Mouse (Mus musculus) left cerebral cortex, adult 8-10 months (tissue): Measurements from ENCODE around the gene Epsti1. TPM values are rescaled to one million over a fixed set of nuclear protein-coding genes. Genes with fewer than 3 reads are reported as not detected.
"Not testable (repeated sequence)": the region's sequence is repeated elsewhere in the genome, so short reads cannot be mapped to it uniquely, and the experiment has no call there.

Experiments
- DNase-seq, 2 experiments: peaks; one replicate each; pipeline ENCODE4 v3.0.0; 2022; ENCODE audit warnings: low spot score in 2 of 2
- total RNA-seq, 4 experiments: library from RNA; stranded (reverse); gene quantifications; 2 replicates each; pipeline ENCODE4 v1.2.4; 2022

The Epsti1 gene
- total RNA-seq, result 1 to 10 TPM in 1 of 4 experiments, under 1 TPM in 2, not detected in 1; 0.23 to 1.2 (median 0.59) TPM

DNA sequence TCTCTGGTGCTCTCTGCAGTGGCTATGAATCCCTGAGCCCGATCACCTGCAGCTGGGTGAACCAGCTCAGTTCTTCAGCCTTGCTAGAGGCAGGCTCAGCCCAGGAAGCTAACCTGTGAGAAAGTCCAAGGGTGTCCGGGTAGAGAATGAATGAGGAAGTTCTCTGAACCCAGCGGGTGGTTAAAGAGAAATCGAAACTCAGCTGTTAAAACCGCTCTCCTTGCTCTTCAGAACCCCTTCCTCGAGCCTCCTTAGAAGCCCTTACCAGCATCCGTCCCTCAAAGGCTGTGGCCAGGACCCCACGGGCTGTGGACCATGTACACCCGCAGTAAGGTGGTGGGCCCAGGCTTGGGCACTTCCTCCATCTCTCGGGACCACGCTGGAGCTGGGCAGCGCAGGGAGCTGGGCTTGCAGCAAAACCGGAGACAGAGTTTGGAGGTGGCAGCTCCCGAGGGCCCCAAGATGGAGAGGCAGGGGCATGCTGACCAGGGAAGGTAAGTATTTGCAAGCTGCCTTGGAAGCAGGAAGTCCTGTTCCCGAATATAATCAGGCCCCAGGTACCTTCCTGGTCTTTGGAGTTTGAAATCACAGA, at the start of gene Epsti1:
Gene Epsti1 (plus strand): TSS at position 69 of the 592 bp plus-strand sequence.
- no peak for DNase-seq

GRCm38 (mm10) chr14:77859894-77860293, 44.1 kb upstream of the Epsti1 start:
- DNase-seq, result no peak

- DNase-seq, result no peak
Observed at GRCm38 (mm10) chr14:77860841-77861560, 43.0 kb upstream of the Epsti1 start.

DNA sequence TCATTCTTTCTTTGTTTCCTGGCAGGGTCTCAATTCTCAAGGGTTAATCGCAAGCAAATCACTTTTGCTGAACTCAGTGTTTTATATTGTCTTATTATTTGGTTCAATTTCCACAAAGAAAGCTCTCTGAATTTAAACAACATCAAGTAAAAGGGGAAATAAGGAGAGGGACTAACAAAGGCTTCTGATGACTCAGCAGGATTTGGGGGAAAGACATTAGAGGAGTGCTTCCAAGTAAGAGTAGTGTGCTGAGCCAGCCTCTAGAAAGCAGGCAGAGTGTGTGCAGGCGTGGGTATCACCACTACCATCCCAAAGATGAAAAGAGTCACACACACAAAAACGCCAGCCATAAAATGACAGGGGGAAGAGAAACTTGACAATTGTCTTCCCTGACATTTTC, 40.0 kb upstream of the Epsti1 start:
- DNase-seq, result no peak

DNA sequence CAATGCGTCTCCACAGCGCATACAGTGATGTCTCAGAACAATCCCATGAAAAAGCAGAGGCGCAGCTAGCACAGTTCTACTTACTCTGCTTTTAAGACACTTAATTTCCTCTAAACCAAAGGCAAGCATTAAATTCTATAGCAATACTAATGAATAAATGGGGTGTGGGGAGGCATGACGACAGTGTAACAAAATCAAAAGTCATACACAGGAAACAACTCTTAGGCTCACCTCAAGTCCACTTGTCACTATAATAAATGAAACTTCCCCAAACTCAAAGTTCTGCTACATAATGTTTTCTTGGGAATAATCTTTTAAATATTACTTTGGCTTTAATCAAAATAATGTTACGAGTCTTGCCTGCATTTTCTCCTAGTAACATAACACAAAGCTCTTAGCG, 39.5 kb upstream of the Epsti1 start:
- DNase-seq, result no peak

DNA sequence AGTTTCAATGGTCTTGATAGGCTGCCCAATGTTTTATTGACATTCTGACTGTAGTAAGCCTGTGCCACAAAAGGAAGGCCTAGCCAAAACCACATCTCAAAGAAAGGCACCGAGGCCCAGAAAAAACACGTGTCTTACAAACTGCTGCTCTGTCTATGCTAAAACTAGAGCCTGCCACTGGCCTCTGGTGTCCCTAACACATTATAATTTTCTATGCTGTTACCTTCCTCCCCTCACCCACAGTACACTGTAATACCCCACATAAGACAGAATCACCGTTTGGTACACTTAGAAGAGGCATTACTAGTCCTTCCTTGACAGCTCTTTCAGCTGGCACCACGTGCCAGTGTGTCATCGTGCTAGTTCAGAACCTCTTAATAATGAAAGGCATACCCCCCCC, 36.4 kb upstream of the Epsti1 start:
- DNase-seq, result no peak

DNA sequence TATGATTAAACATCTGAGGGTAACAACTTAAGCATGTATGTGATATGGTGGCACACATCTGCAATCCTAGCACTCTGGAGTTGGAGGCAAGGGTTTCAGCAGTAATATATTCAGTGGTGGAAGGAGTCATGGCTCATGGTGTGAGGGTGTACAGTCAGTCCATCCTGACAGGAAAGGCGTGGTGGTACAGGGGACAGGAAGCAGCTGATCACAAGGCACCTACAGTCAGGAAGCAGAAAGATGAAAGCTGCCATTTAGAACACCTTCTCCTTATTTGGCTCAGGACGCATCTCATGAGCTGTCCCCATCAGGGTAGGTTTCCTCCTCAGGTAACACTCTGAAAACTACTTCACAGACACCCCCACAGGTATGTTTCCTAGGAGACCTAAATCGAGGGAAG, 33.1 kb upstream of the Epsti1 start:
- DNase-seq, result no peak

- DNase-seq, result no peak
Observed at GRCm38 (mm10) chr14:77871380-77871975, 32.6 kb upstream of the Epsti1 start.

DNA sequence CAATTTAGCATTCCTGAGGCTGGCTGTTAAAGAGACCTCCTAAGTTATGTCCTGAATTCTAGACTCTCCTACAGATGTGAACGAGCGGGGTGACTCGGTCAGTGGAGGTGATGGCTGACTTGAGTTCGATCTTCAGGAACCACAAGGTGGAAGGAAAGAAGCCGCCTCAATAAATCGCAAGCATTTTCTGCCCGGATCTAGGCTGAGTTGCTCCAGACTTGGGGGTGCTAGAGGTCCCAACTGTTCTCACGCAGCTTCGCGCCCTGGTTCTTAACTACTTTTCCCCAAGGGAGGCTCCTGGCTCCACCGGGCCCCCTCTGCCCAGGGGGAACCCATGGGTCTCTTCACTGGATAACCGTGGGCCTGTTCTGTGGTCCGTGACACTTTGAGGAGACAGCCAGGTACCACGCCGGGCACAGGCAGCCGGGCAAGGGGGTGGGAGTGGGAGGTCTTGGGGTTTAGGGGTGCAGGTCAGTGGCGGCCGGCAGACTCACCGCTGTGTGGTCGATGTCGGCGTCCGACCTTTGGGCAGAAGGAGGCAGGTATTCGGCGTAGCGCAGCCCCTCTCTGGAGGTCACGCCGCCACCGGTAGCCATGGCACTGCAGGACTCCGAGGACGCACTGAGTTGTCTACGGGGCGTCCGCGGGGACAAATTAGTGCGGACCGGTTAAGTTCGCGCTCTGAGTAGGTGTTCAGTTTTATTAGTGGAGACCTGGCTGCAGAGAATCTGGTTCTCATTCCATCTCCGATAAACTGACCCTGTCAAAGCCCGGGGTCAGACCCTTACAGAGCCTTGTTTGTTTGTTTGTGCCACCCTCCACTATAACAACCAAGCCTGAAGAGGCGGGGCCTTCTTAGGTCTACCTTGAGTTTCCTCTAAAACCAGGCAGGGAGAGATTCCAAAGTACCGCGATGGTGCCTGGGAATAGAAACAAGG, 29.5 kb upstream of the Epsti1 start, which contains the start of gene Dnajc15:
Gene Dnajc15 (minus strand): TSS at position 822 of the 938 bp plus-strand sequence.
- peak; percentile 79 to 93 for DNase-seq

- DNase-seq, result no peak
Observed at GRCm38 (mm10) chr14:77876199-77876598, 27.8 kb upstream of the Epsti1 start.

DNA sequence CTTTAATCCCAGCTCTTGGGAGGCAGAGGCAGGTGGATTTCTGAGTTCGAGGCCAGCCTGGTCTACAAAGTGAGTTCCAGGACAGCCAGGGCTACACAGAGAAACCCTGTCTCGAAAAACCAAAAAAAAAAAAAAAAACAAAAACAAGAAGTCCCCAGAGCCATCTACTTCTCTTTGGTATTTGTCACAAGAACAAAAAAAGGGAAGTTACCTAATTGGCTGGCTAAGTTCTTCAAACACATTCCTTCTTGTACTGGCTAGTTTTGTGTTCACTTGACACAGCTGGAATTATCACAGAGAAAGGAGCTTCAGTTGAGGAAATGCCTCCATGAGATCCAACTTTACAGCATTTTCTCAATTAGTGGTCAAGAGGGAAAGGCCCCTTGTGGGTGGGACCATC, 26.2 kb upstream of the Epsti1 start:
- DNase-seq, result not testable (repeated sequence)

- DNase-seq, result no peak
Observed at GRCm38 (mm10) chr14:77881998-77882397, 22.0 kb upstream of the Epsti1 start.

DNA sequence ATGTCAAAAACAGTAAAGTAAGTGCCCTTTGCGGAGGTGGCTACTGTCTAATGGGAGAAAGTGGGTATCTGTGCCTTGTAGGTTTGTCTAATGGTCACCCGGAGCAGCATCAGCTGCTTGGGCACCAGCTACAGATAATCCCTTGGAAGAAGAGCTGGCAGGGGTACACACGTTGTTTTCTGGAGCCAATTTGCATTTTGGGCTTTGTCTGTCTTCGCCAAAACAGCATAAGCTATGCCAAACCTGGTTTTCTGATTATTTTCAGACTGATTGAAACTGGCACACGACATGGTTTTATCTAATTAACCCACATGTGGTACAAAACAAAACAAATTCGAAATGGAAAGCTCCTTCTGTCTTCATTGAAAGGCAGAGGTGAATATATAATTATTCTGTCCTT, 21.4 kb upstream of the Epsti1 start:
- DNase-seq, result no peak

DNA sequence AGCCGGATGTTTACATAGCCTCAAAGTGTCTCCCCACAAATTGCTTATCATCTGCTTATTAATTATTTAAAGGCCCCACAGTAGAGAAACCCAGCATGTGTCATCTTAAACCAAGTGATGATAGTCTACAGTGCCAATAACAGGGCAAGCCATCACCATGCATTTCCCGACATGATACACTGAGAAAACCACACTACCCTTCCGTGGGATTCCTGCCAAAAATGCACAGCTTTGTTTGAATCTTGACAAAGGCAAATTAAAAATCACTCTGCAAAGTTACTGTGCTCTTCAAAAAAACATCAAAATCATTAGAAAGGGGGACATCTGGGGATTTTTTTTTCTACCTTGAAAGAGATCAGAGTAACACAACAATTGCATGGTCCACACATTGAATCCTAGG, 17.7 kb upstream of the Epsti1 start:
- DNase-seq, result no peak

DNA sequence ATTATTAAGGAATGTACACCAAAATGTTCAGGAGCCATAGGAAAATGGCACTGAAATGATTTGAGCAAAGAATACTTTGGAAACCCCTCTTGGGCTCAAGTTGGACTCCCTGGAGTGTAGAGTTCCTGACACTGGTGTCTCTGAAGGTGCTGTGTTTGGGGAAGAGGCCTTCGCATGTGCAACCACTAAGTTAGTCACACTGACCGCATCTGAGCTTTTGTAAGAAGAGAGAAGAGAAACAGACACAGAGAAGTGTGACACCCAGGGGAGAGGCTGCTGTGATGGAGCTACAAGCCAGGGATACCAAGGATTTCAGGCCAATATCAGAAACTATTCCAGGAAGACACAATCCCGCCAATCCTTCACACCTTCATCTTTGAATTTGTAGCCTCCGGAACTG, 17.1 kb upstream of the Epsti1 start:
- DNase-seq, result no peak

DNA sequence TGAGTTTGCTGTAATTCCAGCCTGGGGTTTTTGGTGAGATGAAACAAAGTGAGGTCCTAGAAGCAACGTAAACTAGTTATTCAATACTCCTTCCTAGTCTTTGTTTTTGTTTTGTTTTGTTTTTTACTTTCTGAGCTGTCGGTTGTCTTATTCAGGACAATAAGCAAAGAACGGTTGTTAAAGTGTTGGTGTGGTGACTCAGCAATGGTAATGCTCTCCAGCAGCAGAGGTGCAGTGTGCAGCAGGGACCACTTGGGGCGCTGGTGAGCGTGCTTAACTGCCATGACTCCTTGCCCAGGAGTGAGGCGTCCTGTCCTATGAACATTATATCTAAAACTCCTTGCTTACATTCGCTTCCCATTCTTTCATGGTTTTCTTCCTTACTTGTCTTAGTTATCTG, 14.1 kb upstream of the Epsti1 start:
- DNase-seq, result no peak

- no peak for DNase-seq
Observed at GRCm38 (mm10) chr14:77895951-77896350, 8.1 kb upstream of the Epsti1 start.

- DNase-seq, result no peak
Observed at GRCm38 (mm10) chr14:77902541-77902940, 1.5 kb upstream of the Epsti1 start.

- DNase-seq, result no peak
Observed at GRCm38 (mm10) chr14:77905466-77905865, 1.4 kb downstream of the Epsti1 start.

DNA sequence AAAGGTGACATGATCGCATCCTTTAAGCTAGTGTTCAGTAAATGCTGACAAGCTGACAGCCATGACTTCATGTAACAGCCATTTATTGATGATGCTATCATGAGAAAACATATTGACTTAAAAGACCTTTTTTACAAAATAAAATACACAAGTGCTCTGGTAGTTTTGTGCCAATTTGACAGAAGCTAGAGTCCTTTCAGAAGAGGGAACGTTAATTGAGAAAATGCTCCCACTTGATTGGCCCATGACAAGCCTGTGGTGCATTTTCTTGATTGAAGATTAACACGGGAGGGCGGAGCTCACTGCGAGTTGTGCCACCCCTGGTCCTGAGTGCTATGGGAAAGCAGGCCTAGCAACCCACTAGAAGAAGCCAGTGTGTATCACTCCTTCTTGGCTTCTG, 2.5 kb downstream of the Epsti1 start:
- no peak for DNase-seq

GRCm38 (mm10) chr14:77915776-77916175, 11.7 kb downstream of the Epsti1 start:
- DNase-seq, result no peak

GRCm38 (mm10) chr14:77921641-77922040, 17.6 kb downstream of the Epsti1 start:
- DNase-seq, result no peak
